In the genomic region with DNA sequence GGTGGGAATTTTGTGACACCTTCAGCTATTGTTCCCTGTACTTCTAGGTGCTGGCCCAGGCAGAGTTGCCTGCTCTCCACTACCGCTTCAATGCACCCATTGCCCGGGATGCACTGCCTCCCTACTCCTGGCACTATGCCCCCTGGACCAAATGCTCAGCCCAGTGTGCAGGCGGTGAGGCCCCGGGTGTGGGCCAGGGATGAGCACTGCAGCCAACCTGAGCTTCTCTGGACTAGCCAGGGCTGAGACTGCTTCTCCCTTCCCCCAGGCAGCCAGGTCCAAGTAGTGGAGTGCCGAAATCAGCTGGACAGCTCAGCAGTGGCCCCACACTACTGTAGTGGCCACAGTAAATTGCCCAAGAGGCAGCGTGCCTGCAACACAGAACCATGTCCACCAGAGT, we compare ENCODE assay signal across 28 mouse cellular contexts. TPM values are rescaled to one million over a fixed set of nuclear protein-coding genes. Genes with fewer than 3 reads are reported as not detected.
DNase-seq lines count a peak whose midpoint lies in the region; ATAC-seq lines count a peak whose summit lies in the region.
"Had no signal": no experiment of that assay in that cellular context is flagged by ENCODE, and none has a peak within 500 bp of the region (broad histone marks: within the 10 kb centered on the region; RNA-seq: fewer than 3 reads in every experiment).

No protein-coding gene starts in this region.

- H3K4me1 ChIP-seq in heart, embryonic 12.5 days (replicated peaks), result no peaks in the 10 kb centered on the region
- H3K4me1 ChIP-seq: hindbrain, embryonic 10.5 days; limb, embryonic 13.5 days; midbrain, embryonic 13.5 days; neural tube, embryonic 12.5 days had no signal

- peaks cover 78% of the 10 kb centered on the region for H3K36me3 ChIP-seq in heart, embryonic 12.5 days

- H3K27ac ChIP-seq in heart, embryonic 12.5 days (ENCODE audit: poor library complexity, severe bottlenecking), result no peak overlapping the region
- H3K27ac ChIP-seq: gastrocnemius, adult 2 months; hindbrain, embryonic 10.5 days; left cerebral cortex, adult 2 months; limb, embryonic 13.5 days; midbrain, embryonic 13.5 days; neural tube, embryonic 12.5 days had no signal

- DNase-seq in heart, adult 11 months, result peak; percentile 83
- peak; percentile 95 for DNase-seq in brain, adult 2 months (ENCODE audit: low read depth, low spot score)
- DNase-seq in cerebellum, adult 18-20 months, result peak; percentile 93 to 95
- peak; percentile 77 to 85 for DNase-seq in cerebellum, postnatal 10 days
- no peak for DNase-seq in layer of hippocampus, postnatal 36 days
- DNase-seq in layer of hippocampus, postnatal 14 days (ENCODE audit: low spot score in 2 of 2), result no peak
- no peak for DNase-seq in embryo, embryonic 9.5 days (ENCODE audit: extremely low spot score)
- DNase-seq: adrenal gland, postnatal 10 days; gastrocnemius, adult 2 months; heart, postnatal 14 days; kidney, adult 9 months; kidney, postnatal 14 days; layer of hippocampus, adult 9-11 months; liver, postnatal 0 days; lung, postnatal 36 days; right cerebral cortex, adult 18-20 months; spleen, adult 18-20 months; thymus, postnatal 14 days had no signal

- H3K27me3 ChIP-seq in heart, embryonic 12.5 days (replicated peaks), result no peaks in the 10 kb centered on the region
- H3K27me3 ChIP-seq: limb, embryonic 13.5 days; midbrain, embryonic 13.5 days; neural tube, embryonic 12.5 days; Patski had no signal

- no peak overlapping the region for H3K4me3 ChIP-seq in heart, embryonic 12.5 days
- H3K4me3 ChIP-seq: gastrocnemius, adult 2 months; hindbrain, embryonic 10.5 days; left cerebral cortex, adult 2 months; limb, embryonic 13.5 days; midbrain, embryonic 13.5 days; neural tube, embryonic 12.5 days had no signal

- no peak for ATAC-seq in heart, embryonic 12.5 days (ENCODE audit: insufficient number of reproducible peaks, low FRiP score)
- ATAC-seq: forebrain, embryonic 14.5 days; intestine, embryonic 16.5 days; liver, postnatal 0 days; midbrain, embryonic 13.5 days; Patski had no signal

- no peak overlapping the region for H3K9ac ChIP-seq in heart, embryonic 12.5 days
- H3K9ac ChIP-seq: limb, embryonic 13.5 days; liver, postnatal 0 days; midbrain, embryonic 13.5 days; neural tube, embryonic 12.5 days had no signal

- no peaks in the 10 kb centered on the region for H3K9me3 ChIP-seq in heart, embryonic 12.5 days (replicated peaks)
- H3K9me3 ChIP-seq: hindbrain, embryonic 10.5 days; limb, embryonic 13.5 days; midbrain, embryonic 13.5 days; neural tube, embryonic 12.5 days had no signal

- no peak overlapping the region for H3K4me2 ChIP-seq in heart, embryonic 12.5 days
- H3K4me2 ChIP-seq: limb, embryonic 13.5 days; liver, embryonic 11.5 days; midbrain, embryonic 13.5 days; neural tube, embryonic 12.5 days had no signal

- 86% methylated on average over 6 of the region's 6 CpGs for WGBS in heart, embryonic 12.5 days

RNA-seq across cellular contexts. Expression of a gene that starts 6.3 kb away (rescaled TPM):
- polyA plus RNA-seq in heart, embryonic 12.5 days (2016; fragmentation: Nextera tagmentation; extraction: Ambion mirVana), result 1.6 and 1.9 TPM in 2 replicates
- 1 to 10 TPM; 1.4 to 1.8 TPM for total RNA-seq in layer of hippocampus, postnatal 36 days (2021)
- total RNA-seq in layer of hippocampus, postnatal 14 days (2021), result 1 to 10 TPM; 1.5 to 2.6 TPM
- polyA plus RNA-seq: Patski had no signal

RNA-seq across cellular contexts. Expression of a gene that starts 25.2 kb away (rescaled TPM):
- polyA plus RNA-seq in heart, embryonic 12.5 days (2016; fragmentation: Nextera tagmentation; extraction: Ambion mirVana), result 44.1 and 49.0 TPM in 2 replicates
- total RNA-seq in layer of hippocampus, postnatal 36 days (2021), result 10 to 100 TPM; 25.3 to 36.6 TPM
- total RNA-seq in layer of hippocampus, postnatal 14 days (2021), result 10 to 100 TPM; 33.4 to 34.1 TPM

Comparison
In these comparisons a context has a peak if more than half of its experiments do, and no peak if none do; other contexts are left out.
1. DNase-seq: peak in heart, adult 11 months (single experiment), brain, adult 2 months (single experiment), cerebellum, adult 18-20 months (2 of 2) and cerebellum, postnatal 10 days (2 of 2); none in layer of hippocampus, postnatal 36 days (0 of 2), layer of hippocampus, postnatal 14 days (0 of 2) and embryo, embryonic 9.5 days (single experiment).